Mouse (Mus musculus) right cerebral cortex, postnatal 25 days (tissue): ENCODE measurements around the gene Smg5.
A peak's percentile ranks its signal among the peaks of the same experiment; 100 is the strongest.
"Not testable (repeated sequence)": the region's sequence is repeated elsewhere in the genome, so short reads cannot be mapped to it uniquely, and the experiment has no call there.

ENCODE experiments used
- DNase-seq: peaks from one replicate; pipeline ENCODE4 v3.0.0; 2022

Gene Smg5

DNA sequence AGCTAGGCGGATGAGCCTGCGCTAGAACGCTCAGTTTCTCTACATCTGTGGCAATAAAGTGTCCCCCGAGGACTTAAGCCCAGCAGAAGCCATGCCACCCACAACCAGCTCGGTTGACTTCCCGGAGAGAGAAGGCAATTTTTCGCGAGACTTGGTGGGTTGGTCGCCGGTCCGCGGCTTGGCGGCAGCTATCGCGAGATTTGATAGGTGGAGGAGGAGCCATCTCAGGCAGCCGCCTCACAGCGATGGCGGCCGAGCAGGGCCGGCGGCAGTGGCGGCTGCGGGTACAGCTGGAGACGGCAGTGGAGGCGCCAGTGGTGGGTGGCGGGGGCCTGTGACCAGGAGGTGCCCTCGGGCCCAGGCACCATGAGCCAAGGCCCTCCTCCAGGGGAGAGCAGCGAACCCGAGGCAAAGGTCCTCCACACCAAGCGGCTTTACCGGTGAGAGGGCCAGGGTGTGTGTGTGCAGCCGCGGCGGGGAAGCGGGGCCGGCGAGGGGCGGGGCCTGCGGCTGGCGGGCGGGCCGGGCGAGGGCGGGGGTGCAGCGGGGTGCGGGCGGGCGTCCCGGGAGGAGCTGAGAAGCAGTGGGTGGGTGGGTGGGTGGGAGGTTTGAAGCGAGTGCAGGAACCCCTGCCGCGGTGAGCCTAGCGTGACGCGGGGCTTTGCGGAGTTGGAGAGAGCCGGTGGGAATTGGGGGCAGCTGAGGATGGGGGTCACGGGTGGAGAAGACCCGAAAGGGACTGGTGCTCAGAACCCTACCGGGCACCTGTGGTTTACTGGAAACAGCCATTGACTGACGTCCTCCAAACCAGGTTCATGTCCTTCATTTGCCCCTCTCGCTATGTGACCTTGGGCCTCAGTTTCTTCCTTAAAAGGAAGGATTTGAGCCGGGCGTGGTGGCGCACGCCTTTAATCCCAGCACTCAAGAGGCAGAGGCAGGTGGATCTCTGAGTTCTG lies at the start of gene Smg5, which contains the start of gene Tmem79:
TSS of gene Smg5 (plus strand) at position 203 of the 956 bp plus-strand sequence.
TSS of gene Tmem79 (minus strand) at position 91 of the 956 bp plus-strand sequence.
- peak; percentile 97 for DNase-seq

DNA sequence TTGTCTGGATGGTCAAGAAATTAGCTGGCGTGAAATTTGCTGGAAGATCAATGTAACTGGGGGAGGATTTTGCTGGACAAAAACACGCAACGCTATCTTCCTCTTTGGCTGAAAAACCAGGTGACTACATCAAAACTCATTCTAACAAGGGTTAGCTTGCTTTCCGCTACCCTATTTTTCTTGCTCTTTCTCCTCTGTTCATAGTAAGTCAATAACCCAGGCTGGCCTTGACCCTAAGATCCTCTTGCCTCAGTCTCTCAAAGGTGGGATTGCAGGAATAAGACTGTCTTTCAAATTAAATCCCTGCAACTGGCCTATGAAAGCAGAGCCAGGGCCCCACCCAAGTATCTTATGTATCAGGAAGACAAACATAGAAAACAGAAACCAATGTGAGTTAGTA lies 49.0 kb upstream of the Smg5 start, which contains the start of gene Gm38392:
TSS of gene Gm38392 (minus strand) at position 101 of the 400 bp plus-strand sequence.
- DNase-seq, result no peak

DNA sequence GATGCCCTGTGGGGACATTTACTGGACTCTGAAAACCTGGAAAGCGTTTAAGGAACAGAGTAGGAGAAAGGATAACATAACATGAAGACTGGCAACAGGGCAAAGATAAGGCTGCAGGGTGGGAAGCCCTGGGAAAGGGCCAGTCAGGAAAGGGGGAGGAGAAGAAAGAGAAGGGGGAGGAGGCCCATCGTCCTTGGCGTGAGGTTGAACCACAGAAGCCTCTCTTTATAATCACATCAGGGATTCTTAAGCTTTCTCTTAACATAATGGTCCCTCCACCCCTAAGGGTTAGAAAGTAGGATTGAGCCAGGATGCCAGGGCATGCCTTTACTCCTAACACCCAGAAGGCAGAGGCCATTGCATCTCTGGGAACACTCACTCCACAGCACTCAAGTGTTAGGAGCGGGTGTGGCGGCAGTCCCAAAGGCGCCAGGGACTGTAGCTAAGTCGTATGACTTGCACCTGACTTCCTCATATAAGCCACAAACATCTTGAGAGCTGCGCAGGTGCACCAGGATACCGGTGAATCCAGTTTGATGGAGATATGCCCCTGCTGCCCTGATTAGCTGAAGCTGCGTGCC lies 47.8 kb upstream of the Smg5 start:
- not testable (repeated sequence) for DNase-seq

DNA sequence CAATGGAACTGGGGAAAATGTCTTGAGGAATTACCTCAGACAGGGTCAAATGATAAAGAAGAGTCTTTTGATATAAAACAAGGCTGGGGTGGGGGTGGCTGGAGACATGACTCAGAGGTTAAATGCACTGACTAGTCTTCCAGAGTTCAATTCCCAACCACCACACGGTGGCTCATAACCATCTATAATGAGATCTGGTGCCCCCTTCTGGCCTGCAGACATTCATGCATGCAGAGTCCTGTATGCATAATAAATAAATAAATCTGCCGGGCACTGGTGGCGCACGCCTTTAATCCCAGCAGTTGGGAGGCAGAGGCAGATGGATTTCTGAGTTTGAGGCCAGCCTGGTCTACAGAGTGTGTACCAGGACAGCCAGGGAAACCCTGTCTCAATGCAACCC lies 44.1 kb upstream of the Smg5 start:
- no peak for DNase-seq

DNA sequence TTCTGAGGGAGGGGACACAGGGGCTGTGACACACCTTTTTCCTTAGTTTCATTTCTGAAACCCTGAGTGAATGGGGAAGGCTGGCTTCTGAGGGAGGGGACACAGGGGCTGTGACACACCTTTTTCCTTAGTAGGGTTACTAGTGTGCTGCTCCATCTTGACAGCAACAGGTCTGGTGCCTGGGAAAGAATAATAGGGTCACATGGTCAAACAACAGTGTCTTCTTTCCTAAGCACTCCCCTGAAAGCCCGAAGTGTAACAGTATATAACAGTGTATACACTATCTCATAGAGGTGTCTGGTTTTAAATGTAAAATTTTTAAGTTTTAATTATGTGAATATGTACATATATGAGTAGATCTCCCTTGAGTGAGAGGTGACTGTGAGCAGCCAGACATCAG lies 40.8 kb upstream of the Smg5 start:
- not testable (repeated sequence) for DNase-seq

DNA sequence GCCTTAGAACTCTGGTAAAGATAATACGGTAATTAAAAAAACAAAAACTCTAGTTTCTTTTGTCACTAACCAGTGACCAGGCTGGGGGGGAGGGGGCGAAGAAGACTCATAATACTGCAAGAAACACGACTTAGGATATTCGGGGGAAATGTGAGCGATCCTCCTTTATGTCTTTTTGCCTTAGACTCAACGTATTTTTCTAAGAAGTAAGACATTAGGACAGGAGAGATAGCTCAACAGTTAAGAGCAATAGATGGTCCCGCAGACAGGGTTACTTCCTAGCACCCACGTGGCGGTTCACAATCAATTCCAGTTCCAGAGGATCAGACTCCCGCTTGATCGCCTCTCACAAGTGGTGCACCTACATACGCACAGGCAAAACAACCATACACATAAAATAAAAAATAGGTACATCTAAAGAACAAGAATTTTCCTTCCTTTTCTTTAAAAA lies 39.9 kb upstream of the Smg5 start:
- no peak for DNase-seq

DNA sequence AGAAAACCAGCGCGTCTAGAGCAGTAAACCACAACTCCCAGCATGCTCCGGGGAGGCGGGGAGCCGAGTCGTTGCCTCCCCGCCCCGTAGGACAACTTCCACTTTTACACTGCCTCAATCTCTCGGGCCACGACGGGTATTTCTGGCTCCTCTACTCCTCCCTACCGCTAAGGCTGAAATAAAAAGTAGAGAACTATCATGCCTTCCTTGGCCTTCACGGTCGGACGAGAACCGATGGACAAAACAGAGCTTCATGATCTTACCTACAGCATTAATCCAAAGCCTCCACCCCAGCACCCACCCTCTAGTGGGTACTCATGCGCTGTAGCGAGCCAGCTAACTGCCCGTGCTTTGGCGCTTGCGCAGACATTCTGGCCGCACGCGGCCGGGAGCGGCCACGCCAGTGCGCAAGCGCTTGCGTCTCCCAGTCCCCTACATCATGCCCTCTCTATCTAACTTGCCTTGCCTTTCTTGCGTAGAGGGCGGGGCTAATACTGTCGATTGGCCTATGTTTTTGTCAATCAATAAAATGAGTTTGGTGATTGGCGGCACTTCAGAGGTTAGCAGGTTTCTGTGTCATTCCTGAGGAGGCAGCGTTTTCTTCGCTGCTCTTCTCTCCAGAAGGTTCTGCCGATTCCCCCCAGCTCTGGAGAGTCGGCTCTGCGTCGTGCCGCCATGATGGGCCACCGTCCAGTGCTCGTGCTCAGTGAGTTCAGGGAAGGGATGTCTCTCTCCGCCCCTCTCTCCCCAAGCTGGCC lies 39.3 kb upstream of the Smg5 start, which contains the start of the genes Tsacc and Cct3:
TSS of gene Tsacc (minus strand) at position 439 of the 758 bp plus-strand sequence.
TSS of gene Cct3 (plus strand) at position 556 of the 758 bp plus-strand sequence.
- DNase-seq, result peak; percentile 95

DNA sequence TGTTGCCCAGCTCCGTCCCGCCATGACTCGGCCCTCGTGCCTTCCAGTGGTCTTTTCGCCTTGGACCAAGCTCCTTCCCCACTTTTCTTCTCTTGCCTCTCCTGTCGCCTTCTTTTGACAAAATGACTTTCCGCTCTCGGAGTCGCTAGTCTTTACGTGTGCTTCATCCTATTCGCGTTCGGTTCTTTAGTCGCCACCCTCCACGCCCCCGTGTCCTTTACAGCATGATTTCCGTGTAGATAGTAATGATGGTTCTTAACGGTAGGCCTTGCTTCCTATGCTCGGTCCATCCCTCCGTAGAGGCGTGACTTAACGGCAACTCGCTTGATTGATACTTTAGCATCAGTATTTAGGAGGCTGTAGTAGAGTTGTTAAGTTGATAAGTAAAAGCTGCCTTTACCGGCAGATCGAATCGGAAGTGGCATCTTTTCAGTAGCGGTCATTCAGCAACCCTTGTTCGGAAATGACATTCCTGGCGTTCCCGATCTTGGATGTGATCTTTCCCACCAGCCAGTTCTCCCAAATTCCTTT lies 38.7 kb upstream of the Smg5 start:
- DNase-seq, result no peak

DNA sequence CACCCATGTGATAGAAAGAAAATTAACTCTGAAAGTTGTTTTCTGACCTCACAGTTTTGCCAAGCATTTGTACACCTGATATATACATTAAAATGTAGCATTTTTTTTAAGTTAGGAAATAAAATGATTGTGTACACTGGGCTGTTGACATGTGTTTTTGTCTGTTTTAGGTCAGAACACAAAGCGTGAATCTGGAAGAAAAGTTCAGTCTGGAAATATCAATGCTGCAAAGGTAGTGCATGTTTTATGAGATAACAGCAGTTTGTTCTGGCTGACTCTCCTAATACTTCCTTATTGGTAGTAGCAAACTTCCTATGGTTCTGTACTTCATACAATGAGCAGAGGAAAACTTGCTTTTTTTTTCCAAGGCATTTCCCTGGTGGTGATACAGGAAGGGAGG lies 36.9 kb upstream of the Smg5 start:
- no peak for DNase-seq

DNA sequence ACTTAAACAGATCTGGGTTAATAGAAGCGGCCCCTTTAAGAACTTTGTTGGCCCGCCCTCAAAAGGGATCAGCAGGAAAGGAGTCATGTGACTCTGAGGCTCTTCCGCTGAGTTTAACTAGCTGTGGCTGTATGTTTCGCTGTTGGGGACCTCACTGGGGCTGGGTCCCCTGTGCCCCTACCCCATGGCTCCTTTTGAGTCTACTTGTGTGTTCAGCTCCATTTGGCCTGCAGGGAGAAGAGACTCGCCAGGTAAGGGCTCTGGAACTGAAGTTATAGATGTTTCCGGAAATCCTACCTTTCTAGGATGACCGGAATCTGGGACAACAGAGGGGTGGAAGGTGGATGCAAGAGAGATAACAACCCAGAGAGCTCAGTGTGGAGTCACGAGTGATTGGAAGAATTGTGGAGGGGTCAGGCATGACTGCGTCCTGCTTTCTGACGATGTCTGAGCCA lies 11.1 kb upstream of the Smg5 start, which contains the start of gene Glmp:
TSS of gene Glmp (plus strand) at position 73 of the 455 bp plus-strand sequence.
- peak; percentile 60 for DNase-seq

DNA sequence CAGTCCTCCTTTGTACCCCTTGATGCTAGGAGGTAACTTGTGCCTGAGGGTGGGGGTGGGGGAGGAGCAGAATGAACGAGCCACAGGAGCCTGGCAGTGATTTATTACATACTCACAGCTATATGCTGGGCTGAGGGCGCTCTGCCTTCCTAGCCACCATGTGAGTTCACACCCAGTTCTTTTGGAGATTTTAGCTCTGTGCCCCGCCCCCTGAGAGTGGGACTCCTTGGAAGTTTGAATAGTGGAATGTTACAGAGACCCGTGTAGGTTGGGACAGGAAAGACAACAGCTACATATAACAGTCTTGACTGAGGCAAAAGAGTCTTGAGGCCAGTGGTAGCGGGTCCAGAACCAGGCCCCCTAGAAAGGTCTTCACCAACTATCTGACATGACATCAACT lies 7.1 kb upstream of the Smg5 start:
- DNase-seq, result no peak

DNA sequence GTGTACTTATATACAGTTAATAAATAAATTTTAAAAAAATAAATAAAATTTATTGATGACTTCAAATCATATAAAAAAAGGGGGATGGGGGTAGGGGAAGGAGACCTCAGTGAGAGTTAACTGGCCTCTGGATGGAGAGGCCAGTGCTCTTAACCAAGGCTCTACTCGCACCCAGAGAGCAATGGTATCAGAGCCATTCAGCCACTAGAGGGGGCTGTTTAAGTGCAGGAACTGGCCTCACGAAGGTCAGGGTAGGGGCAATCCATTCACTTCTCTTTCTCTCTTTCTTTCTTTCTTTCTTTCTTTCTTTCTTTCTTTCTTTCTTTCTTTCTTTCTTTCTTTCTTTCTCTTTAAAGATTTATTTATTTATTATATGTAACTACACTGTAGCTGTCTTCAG lies 4.8 kb upstream of the Smg5 start:
- no peak for DNase-seq

DNA sequence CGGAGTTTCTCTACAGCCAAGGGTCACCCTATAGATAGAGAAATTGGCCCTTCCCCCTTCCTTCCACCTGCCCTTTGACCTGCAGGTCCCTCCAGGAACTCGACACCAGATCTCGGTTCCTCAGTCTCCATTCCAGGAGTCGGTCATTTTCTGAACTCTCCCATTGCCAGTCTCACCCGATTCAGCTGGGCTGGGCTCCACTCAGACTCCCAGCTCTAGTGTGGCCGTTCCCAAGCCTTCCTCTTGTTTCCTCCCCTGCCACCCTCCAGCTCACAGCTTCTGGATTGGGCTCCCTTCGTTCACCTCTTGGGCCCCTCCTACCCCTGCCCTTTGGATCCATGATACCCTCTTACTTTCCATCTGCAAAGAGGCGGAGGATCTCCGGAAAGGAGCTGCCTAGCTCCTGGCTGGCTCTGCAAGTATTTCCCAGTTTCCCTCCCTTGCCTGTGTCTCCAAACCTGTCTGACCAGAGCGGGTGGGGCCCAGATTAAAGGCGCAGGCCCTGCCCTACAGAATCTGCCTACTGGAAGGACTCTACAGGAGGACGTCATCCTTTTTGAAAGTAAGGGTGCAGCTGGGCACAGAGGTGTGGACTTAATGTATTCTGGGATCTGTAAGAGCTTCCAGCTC lies 1.9 kb upstream of the Smg5 start:
- no peak for DNase-seq

DNA sequence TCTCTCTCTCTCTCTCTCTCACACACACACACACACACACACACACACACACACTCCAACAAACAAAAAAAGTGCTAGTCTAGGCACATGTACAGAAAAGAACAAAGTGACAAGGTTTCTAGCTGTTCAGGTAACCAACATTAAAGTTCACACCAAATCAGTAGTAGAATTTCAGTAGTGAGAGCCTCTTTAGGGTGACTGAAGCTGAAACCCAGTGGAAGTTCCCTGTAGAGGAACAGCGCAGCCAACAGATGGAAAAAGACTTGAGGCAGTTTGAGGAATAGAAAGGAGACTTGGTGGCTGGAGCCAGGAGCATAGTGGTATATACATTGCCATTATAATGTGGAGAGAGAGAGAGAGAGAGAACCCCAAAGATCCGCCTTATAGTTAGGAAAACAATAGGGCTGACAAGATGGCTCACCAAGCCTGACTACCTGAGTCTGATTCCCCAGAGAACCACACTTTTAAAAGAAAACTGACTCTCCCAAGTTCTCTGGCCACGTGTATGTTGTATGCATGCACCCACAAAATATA lies 1.1 kb upstream of the Smg5 start:
- no peak for DNase-seq

DNA sequence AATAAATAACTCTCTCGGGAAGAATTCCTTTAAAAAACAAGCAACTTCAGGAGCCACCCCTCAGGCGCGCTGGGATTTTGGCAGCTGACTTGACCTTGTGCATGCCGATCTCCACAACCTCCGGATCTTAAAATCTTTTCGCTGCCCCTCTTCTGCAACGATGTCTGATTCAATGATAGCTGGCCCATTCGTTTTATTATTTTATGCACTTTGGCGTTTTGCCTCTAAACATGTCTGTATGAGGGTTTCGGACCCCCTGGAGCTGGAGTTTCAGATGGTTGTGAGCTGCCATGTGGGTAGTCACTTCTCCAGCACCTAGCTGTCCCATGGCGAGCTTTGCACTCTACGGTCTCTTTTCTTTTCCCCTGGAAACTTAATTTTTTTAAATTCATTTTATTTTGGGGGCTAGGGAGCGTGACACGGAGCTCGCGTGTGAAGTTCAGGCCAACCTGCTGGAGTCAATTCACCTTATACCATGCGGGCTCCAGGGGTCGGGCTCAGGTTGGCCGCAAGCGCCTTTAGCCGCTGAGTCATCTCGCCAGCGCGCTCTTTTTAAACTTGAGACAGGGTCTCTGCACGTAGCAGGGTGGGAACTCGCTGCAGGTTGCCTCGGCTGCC lies 515 bp upstream of the Smg5 start:
- DNase-seq, result no peak

DNA sequence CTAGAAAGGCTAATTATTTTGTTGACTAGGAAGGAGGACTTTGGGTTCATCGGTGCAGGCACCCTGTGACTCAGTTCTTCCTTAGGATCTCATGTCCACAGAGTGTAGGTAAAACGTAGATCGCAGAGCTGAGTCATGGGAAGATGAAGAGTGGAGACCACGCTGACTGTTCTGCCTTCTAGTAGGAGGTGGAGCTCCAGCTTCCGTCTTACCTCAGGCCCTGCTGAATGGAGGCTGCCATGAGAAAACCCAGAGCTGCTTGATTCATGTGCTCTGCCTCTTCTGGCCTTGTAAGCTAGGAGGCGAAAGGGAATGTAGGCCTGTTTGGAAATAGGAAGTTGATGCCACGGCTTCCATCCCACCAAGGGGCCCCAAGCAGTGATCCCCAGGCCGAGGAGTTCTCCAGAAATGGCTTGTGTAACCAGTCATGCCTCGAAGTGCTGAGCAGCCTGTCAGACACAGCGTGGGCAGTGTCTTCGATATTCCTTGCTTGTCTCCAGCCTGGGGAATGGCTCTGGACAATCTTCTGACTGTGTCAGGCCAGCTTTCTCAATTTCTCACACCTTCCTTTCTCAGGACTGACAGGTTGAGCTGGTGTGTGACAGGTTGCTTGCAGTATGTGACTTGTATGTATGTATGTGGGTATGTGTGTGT lies 1.4 kb downstream of the Smg5 start:
- peak; percentile 25 for DNase-seq

DNA sequence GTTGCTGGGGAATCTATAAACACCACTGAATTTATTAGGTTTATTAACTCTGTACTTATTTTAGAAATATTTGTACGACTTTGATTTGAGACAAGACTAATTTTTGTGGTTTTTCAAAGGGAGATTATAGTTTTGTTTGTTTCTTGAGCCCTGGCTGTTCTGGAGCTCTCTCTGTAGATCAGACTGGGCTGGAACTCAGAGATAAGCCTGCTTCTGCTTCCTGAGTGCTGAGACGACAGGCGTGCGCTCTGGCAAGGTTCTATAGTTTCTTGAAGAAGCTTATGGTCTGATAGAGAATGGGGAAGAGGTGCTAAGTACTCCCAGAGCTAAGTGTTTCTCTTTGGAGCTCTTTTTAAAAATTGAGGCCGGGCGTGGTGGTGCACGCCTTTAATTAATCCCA lies 2.3 kb downstream of the Smg5 start:
- no peak for DNase-seq

DNA sequence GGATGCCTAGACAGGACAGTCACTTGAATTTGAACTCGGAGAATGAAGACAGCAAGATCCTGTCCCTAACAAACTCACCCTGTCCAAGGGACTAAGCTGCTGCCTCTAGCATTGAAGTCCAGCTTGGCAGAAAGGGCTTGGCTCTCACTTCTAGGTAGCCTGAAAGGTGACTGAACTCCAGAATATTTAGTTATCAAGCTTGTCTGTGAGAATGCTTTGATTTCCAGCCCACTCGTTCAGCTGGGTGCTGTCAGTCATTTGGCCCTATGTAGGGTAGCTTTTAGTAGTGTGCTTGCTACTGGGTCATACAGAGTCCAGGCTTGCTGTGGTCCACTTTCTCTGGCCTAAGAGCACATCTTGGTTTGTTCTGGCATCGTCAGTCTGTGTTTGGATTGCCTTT lies 2.9 kb downstream of the Smg5 start:
- no peak for DNase-seq

DNA sequence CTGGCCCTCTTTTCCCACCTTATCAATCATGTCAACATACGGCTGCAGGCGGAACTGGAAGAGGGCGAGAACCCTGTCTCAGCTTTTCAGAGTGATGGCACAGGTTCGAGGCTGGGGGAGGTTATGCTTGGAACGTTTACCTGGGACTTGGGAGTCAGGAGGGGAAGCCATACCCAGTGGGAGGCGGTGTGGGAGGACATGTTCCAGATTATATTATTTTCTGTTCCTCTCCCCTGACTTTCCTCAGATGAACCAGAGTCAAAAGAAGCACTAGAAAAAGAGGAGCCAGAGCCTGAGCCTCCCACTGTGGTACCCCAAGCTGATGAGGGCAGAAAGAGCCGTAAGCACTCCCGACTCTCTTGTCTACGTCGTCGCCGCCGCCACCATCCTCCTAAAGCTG lies 14.7 kb downstream of the Smg5 start:
- DNase-seq, result no peak

DNA sequence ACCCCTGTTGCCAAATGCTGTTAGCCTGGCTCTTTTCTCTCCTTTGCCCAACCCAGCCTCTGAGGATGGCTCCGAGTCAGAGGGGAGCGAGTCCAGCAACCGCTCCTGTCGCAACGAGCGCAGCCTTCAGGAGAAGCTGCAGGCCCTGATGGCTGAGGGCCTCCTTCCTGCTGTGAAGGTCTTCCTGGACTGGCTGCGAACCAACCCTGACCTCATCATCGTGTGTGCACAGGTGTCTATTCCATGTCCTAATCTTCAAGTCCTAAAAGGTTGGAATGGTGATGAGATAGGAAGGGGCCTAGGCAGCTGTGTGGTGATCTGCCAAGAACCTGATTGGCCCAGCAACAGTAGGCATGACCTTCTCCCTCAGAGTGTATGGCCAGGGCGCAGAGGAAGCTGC lies 16.8 kb downstream of the Smg5 start:
- DNase-seq, result no peak
